Mouse (Mus musculus) G1E (cell line): ENCODE measurements around the gene Arl9.

Source experiments
- CTCF ChIP-seq: IDR thresholded peaks from 2 replicates; pipeline ENCODE4 v1.5.1; 2012; ENCODE audit warnings: low read depth, low read length, inconsistent platforms, mixed read lengths
- GATA1 ChIP-seq: IDR thresholded peaks from 2 replicates; pipeline ENCODE4 v1.6.1; 2012; ENCODE audit warnings: borderline replicate concordance, low read length, inconsistent platforms, mixed read lengths
- TAL1 ChIP-seq: conservative IDR thresholded peaks from 2 replicates; pipeline ENCODE4 v1.6.1; 2012; ENCODE audit warnings: low read depth, low read length, inconsistent platforms, mixed read lengths

- TF ChIP-seq CTCF (no peak), GATA1 (no peak), TAL1 (no peak)
Observed at GRCm38 (mm10) chr5:76962545-76962944, 41.3 kb upstream of the Arl9 start.
